Mouse (Mus musculus) liver, adult 2 months (tissue): Measurements from ENCODE around the gene 2310022A10Rik.

ENCODE experiments used
- CTCF ChIP-seq: fragments of 200-500 bp; IDR thresholded peaks from 2 replicates; pipeline ENCODE4 v1.5.1; 2011; ENCODE audit warnings: low read depth, low read length, control low read depth
- POLR2A ChIP-seq: fragments of 200-500 bp; IDR thresholded peaks from 2 replicates; pipeline ENCODE4 v1.6.1; 2011; ENCODE audit warnings: low read length, control low read depth; ENCODE audit not compliant: insufficient read depth; ENCODE audit errors: extremely low read depth

DNA sequence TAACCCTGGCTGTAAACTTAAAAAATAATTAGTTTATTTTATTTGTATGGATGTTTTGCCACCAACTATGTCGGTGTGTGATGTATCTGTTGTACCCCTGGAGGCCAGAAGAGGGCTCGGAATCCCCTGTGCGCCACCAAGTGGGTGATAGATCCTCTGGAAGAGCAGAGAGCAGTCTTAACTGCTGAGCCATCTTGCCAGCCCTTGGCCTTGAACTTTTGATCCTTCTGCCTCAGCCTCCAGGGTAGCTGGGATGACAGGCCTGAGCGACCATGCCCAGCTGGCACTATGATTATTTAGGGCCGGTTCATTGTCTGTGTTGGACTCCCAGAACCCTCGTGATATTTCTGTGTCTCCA lies 44.4 kb upstream of the 2310022A10Rik start:
- no peak for TF ChIP-seq POLR2A
- TF ChIP-seq CTCF, result peak; percentile 85
